ENCODE assay signal across 8 mouse cellular contexts in the genomic region with DNA sequence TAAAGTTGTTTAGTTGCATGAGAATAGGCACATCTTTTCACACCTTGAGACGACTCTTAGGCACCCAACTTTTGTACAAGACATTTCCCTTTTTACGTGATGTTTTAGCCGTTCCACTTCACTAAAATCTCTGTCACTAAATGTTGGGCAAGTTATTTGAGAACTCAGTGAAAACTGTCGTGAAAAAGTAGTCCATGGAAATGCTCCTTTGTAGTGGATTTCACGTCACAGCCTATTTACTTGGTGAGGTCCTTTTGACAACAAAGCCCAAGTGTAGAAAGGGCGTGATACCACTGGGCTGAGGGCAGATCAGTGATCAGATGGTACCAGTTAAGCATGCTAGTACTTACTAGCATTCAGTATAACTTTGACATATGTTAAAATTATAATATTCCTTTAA. TPM values are rescaled to one million over a fixed set of nuclear protein-coding genes. Genes with fewer than 3 reads are reported as not detected.
DNase-seq lines count a peak whose midpoint lies in the region; ATAC-seq and TF ChIP-seq lines count a peak whose summit lies in the region.

No protein-coding gene starts in this region.

- peak overlapping the region; percentile 76 for H3K4me2 ChIP-seq in lung, embryonic 14.5 days
- peak overlapping the region; percentile 90 for H3K4me2 ChIP-seq in embryonic facial prominence, embryonic 14.5 days (ENCODE audit: low read depth, low read length)

- no peak for TF ChIP-seq CTCF in lung, embryonic 14.5 days (IDR thresholded peaks at IDR 0.05; ENCODE audit: low read depth)

- intact Hi-C loops in left cerebral cortex, postnatal 14 days (cut with DNase I), result loop anchor here (10.0 kb wide), 1 partner anchor 258 kb away; no protein-coding TSS in a partner anchor

- 3% methylated on average over 6 of the region's 6 CpGs for WGBS in lung, embryonic 14.5 days
- 10% methylated on average over 6 of the region's 6 CpGs for WGBS in embryonic facial prominence, embryonic 14.5 days
- 20% methylated on average over 6 of the region's 6 CpGs for WGBS in limb, embryonic 10.5 days

- no peak overlapping the region for H3K27ac ChIP-seq in lung, embryonic 14.5 days (ENCODE audit: low read depth)
- H3K27ac ChIP-seq in embryonic facial prominence, embryonic 14.5 days (replicated peaks; ENCODE audit: low read depth, low read length), result peak overlapping the region; percentile 97
- peak overlapping the region; percentile 99; the same call in 1 of the 2 replicates for H3K27ac ChIP-seq in limb, embryonic 10.5 days

- peak overlapping the region; percentile 97 for H3K9ac ChIP-seq in lung, embryonic 14.5 days
- peak overlapping the region; percentile 94 for H3K9ac ChIP-seq in embryonic facial prominence, embryonic 14.5 days (ENCODE audit: low read depth, low read length)

- no peaks in the 10 kb centered on the region for H3K9me3 ChIP-seq in lung, embryonic 14.5 days (ENCODE audit: low read depth, low read length)
- no peaks in the 10 kb centered on the region for H3K9me3 ChIP-seq in embryonic facial prominence, embryonic 14.5 days (ENCODE audit: control insufficient read depth, low read length)
- no peaks in the 10 kb centered on the region for H3K9me3 ChIP-seq in limb, embryonic 10.5 days (replicated peaks)

- no peaks in the 10 kb centered on the region for H3K27me3 ChIP-seq in lung, embryonic 14.5 days (ENCODE audit: insufficient read depth, low read length)
- no peaks in the 10 kb centered on the region for H3K27me3 ChIP-seq in embryonic facial prominence, embryonic 14.5 days (replicated peaks; ENCODE audit: control insufficient read depth, insufficient read depth, low read length)
- H3K27me3 ChIP-seq in limb, embryonic 10.5 days (ENCODE audit: low read depth, poor library complexity, severe bottlenecking), result no peaks in the 10 kb centered on the region

- peak; percentile 47 for DNase-seq in lung, embryonic 14.5 days
- no peak for DNase-seq in lung, postnatal 10 days
- peak; percentile 28 for DNase-seq in embryonic facial prominence, embryonic 14.5 days (ENCODE audit: low spot score)
- no peak for DNase-seq in limb, embryonic 10.5 days (ENCODE audit: low spot score)
- peak; percentile 25 for DNase-seq in retina, postnatal 1 day
- no peak for DNase-seq in left cerebral cortex, postnatal 14 days (ENCODE audit: low spot score in 2 of 2)
- DNase-seq in cerebellum, postnatal 36 days, result no peak

- H3K36me3 ChIP-seq in lung, embryonic 14.5 days (ENCODE audit: insufficient read depth), result no peaks in the 10 kb centered on the region
- no peaks in the 10 kb centered on the region for H3K36me3 ChIP-seq in embryonic facial prominence, embryonic 14.5 days (ENCODE audit: control insufficient read depth, insufficient read depth, low read length)
- H3K36me3 ChIP-seq in limb, embryonic 10.5 days, result 0 out of 2 replicates have a peak, but pooled peaks cover 3% of the 10 kb centered on the region

- H3K4me3 ChIP-seq in lung, embryonic 14.5 days (ENCODE audit: low read depth, low read length), result peak overlapping the region; percentile 86
- peak overlapping the region; percentile 98 for H3K4me3 ChIP-seq in embryonic facial prominence, embryonic 14.5 days (ENCODE audit: low read depth, low read length)
- H3K4me3 ChIP-seq in limb, embryonic 10.5 days, result peak overlapping the region; percentile 97

- H3K4me1 ChIP-seq in lung, embryonic 14.5 days (ENCODE audit: insufficient read depth), result no peaks in the 10 kb centered on the region
- peaks cover 19% of the 10 kb centered on the region for H3K4me1 ChIP-seq in embryonic facial prominence, embryonic 14.5 days (ENCODE audit: control insufficient read depth, insufficient read depth, low read length)
- H3K4me1 ChIP-seq in limb, embryonic 10.5 days, result peaks cover 13% of the 10 kb centered on the region

- ATAC-seq in lung, embryonic 14.5 days (ENCODE audit: insufficient read depth), result no peak
- no peak for ATAC-seq in embryonic facial prominence, embryonic 14.5 days (ENCODE audit: low read depth)
- no peak for ATAC-seq in inflammation-experienced regulatory T-cells, adult 6 months

RNA-seq across cellular contexts. Expression of a gene that starts 1.2 kb away (rescaled TPM):
- 57.3 and 65.4 TPM in 2 replicates for polyA plus RNA-seq in lung, embryonic 14.5 days (2014; fragmentation: Nextera tagmentation; extraction: Ambion mirVana)
- 86.4 and 95.9 TPM in 2 replicates for polyA plus RNA-seq in embryonic facial prominence, embryonic 14.5 days (2014; fragmentation: Nextera tagmentation; extraction: Ambion mirVana)
- polyA plus RNA-seq in limb, embryonic 10.5 days (2016; fragmentation: Nextera tagmentation; extraction: Ambion mirVana), result 74.2 and 82.0 TPM in 2 replicates
- 10 to 100 TPM; 52.7 to 53.0 TPM for total RNA-seq in left cerebral cortex, postnatal 14 days (2021)
- polyA plus RNA-seq in inflammation-experienced regulatory T-cells, adult 6 months (2017; shearing (Covaris generic)), result 1 to 10 TPM; 2.1 to 3.7 (median 2.9) TPM

Comparison
In these comparisons a context has a peak if more than half of its experiments do, and no peak if none do; other contexts are left out.
1. DNase-seq: peak in lung, embryonic 14.5 days (single experiment), embryonic facial prominence, embryonic 14.5 days (single experiment) and retina, postnatal 1 day (single experiment); none in lung, postnatal 10 days (single experiment), limb, embryonic 10.5 days (single experiment), left cerebral cortex, postnatal 14 days (0 of 2) and cerebellum, postnatal 36 days (0 of 2).
2. RNA of a gene that starts 1.2 kb away (polyA plus RNA-seq): 86.4 to 95.9 TPM in embryonic facial prominence, embryonic 14.5 days, 74.2 to 82.0 TPM in limb, embryonic 10.5 days and 57.3 to 65.4 TPM in lung, embryonic 14.5 days; 2.1 to 3.7 TPM in inflammation-experienced regulatory T-cells, adult 6 months; every median in the first group is over 10 times any median in the second.
3. Peak in every context shown above with its lines, with median percentiles within 50 percentile points of each other: H3K4me3 ChIP-seq.